Mouse (Mus musculus) liver, postnatal 0 days (tissue): ENCODE results near the gene Chmp6.

ENCODE experiments used
- CTCF ChIP-seq: sonication (generic); IDR thresholded peaks from 2 replicates; pipeline ENCODE4 v1.5.1; 2016; ENCODE audit warnings: antibody characterized with exemption, low read depth
- EP300 ChIP-seq: IDR thresholded peaks from 2 replicates; pipeline ENCODE4 v1.6.1; 2016; ENCODE audit warnings: antibody characterized with exemption, low read depth, mild to moderate bottlenecking

DNA sequence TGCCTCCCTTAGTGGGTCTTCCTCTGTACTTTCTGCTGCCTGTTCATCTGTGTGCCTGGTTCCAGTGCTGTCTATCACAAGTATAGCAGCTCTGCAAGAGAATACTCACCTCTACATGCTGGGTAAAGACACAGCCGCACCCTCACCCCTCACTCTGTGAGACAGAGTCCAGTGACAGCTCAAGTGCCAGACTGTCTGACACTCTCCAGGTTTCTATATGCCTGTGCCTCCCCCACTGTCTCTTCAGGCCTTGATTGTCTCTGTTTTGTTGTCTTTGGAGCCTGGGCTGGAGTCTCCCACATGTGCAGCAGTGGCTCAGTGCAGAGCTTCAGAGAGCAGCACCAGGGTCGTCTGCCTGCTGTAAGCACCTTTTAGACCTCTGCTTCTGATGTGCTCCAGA lies 29.6 kb upstream of the Chmp6 start:
- no peak for TF ChIP-seq EP300
- TF ChIP-seq CTCF = no peak
